Comparison of ENCODE assay signal across 9 mouse cellular contexts in genomic region chr4:34616146-34616545, GRCm38 (mm10). TPM values are rescaled to one million over a fixed set of nuclear protein-coding genes. Genes with fewer than 3 reads are reported as not detected.
DNase-seq lines count a peak whose midpoint lies in the region; ATAC-seq and TF ChIP-seq lines count a peak whose summit lies in the region.
"Had no signal": no experiment of that assay in that cellular context is flagged by ENCODE, and none has a peak within 500 bp of the region (broad histone marks: within the 10 kb centered on the region; RNA-seq: fewer than 3 reads in every experiment).

No protein-coding gene starts in this region.

- ATAC-seq in heart, postnatal 0 days (ENCODE audit: insufficient read depth, low read depth), result no peak
- no peak for ATAC-seq in embryonic facial prominence, embryonic 12.5 days (ENCODE audit: insufficient number of reproducible peaks, insufficient read depth, low FRiP score, low TSS enrichment)
- no peak for ATAC-seq in midbrain, postnatal 0 days (ENCODE audit: low FRiP score)

- WGBS in heart, postnatal 0 days, result 86% methylated on average over 8 of the region's 8 CpGs
- WGBS in embryonic facial prominence, embryonic 12.5 days, result 78% methylated on average over 8 of the region's 8 CpGs
- WGBS in midbrain, postnatal 0 days, result 51% methylated on average over 8 of the region's 8 CpGs

- peak overlapping the region; percentile 72 for H3K4me2 ChIP-seq in heart, postnatal 0 days (ENCODE audit: low read depth, low read length)
- H3K4me2 ChIP-seq in embryonic facial prominence, embryonic 12.5 days (replicated peaks), result peak overlapping the region; percentile 92
- H3K4me2 ChIP-seq in midbrain, postnatal 0 days (ENCODE audit: low read depth, low read length, poor library complexity, severe bottlenecking), result peak overlapping the region; percentile 82

- H3K36me3 ChIP-seq in heart, postnatal 0 days (replicated peaks; ENCODE audit: control insufficient read depth, insufficient read depth, low read length), result no peaks in the 10 kb centered on the region
- H3K36me3 ChIP-seq in embryonic facial prominence, embryonic 12.5 days, result 0 out of 2 replicates have a peak, but pooled peaks cover 10% of the 10 kb centered on the region
- no peaks in the 10 kb centered on the region for H3K36me3 ChIP-seq in midbrain, postnatal 0 days (ENCODE audit: insufficient read depth, low read length)

- DNase-seq in heart, postnatal 0 days (ENCODE audit: low spot score), result no peak
- no peak for DNase-seq in heart, postnatal 10 days
- peak; percentile 57 for DNase-seq in kidney, adult 9 months
- no peak for DNase-seq in midbrain, postnatal 0 days (ENCODE audit: low spot score)
- no peak for DNase-seq in yolk sac, embryonic 10.5 days (ENCODE audit: low spot score)
- DNase-seq in spleen, adult 18-20 months, result no peak
- no peak for DNase-seq in adrenal gland, adult 8-10 months
- DNase-seq: gastrocnemius, postnatal 10 days had no signal

- H3K27ac ChIP-seq in heart, postnatal 0 days (ENCODE audit: low read depth), result no peak overlapping the region
- no peak overlapping the region for H3K27ac ChIP-seq in embryonic facial prominence, embryonic 12.5 days
- no peak overlapping the region; the same call in 1 of the 2 replicates for H3K27ac ChIP-seq in midbrain, postnatal 0 days (ENCODE audit: low read depth, low read length)

- intact Hi-C loops in heart, postnatal 10 days (cut with DNase I), result loop anchor here (5.0 kb wide), 1 partner anchor 54 kb away; no protein-coding TSS in a partner anchor

- TF ChIP-seq EP300 in heart, postnatal 0 days (IDR thresholded peaks at IDR 0.05; ENCODE audit: low read depth), result no peak

- no peaks in the 10 kb centered on the region for H3K9me3 ChIP-seq in heart, postnatal 0 days (replicated peaks; ENCODE audit: control insufficient read depth, low read length)
- no peaks in the 10 kb centered on the region for H3K9me3 ChIP-seq in embryonic facial prominence, embryonic 12.5 days
- no peaks in the 10 kb centered on the region for H3K9me3 ChIP-seq in midbrain, postnatal 0 days (ENCODE audit: low read length)

- no peaks in the 10 kb centered on the region for H3K27me3 ChIP-seq in heart, postnatal 0 days (ENCODE audit: control insufficient read depth, insufficient read depth, low read length)
- H3K27me3 ChIP-seq in embryonic facial prominence, embryonic 12.5 days, result no peaks in the 10 kb centered on the region
- H3K27me3 ChIP-seq in midbrain, postnatal 0 days (ENCODE audit: insufficient read depth, low read length), result no peaks in the 10 kb centered on the region

- no peak for TF ChIP-seq CTCF in heart, postnatal 0 days (IDR thresholded peaks at IDR 0.05; ENCODE audit: low read depth)
- TF ChIP-seq CTCF in midbrain, postnatal 0 days (IDR thresholded peaks at IDR 0.05), result no peak

- H3K4me3 ChIP-seq in heart, postnatal 0 days (ENCODE audit: low read depth, low read length), result no peak overlapping the region
- H3K4me3 ChIP-seq in embryonic facial prominence, embryonic 12.5 days, result peak overlapping the region; percentile 83; the same call in 1 of the 2 replicates
- peak overlapping the region; percentile 67 for H3K4me3 ChIP-seq in midbrain, postnatal 0 days (ENCODE audit: low read depth, low read length)

- H3K4me1 ChIP-seq in heart, postnatal 0 days (ENCODE audit: control insufficient read depth, insufficient read depth), result peaks cover 22% of the 10 kb centered on the region
- peaks cover 16% of the 10 kb centered on the region for H3K4me1 ChIP-seq in embryonic facial prominence, embryonic 12.5 days
- peaks cover 13% of the 10 kb centered on the region for H3K4me1 ChIP-seq in midbrain, postnatal 0 days (ENCODE audit: insufficient read depth, low read length)

- no peak overlapping the region for H3K9ac ChIP-seq in heart, postnatal 0 days (replicated peaks; ENCODE audit: low read depth, low read length)
- no peak overlapping the region for H3K9ac ChIP-seq in embryonic facial prominence, embryonic 12.5 days
- peak overlapping the region; percentile 71 for H3K9ac ChIP-seq in midbrain, postnatal 0 days (replicated peaks; ENCODE audit: low read length, poor library complexity, severe bottlenecking)

RNA-seq across cellular contexts. Expression of gene Rars2, which starts 1.4 kb away (rescaled TPM):
- 19.4 and 93.2 TPM in 2 replicates for total RNA-seq in heart, postnatal 0 days (2014; rRNA removed; ENCODE audit: low replicate concordance)
- 49.7 and 51.2 TPM in 2 replicates for polyA plus RNA-seq in heart, postnatal 0 days (2015; fragmentation: Nextera tagmentation; extraction: Ambion mirVana)
- total RNA-seq in heart, postnatal 10 days (2021), result 10 to 100 TPM; 28.0 to 32.5 TPM
- polyA plus RNA-seq in embryonic facial prominence, embryonic 12.5 days (2016; fragmentation: Nextera tagmentation; extraction: Ambion mirVana), result 71.3 and 73.5 TPM in 2 replicates
- 24.1 and 26.7 TPM in 2 replicates for total RNA-seq in midbrain, postnatal 0 days (2014; rRNA removed)
- 43.0 and 44.9 TPM in 2 replicates for polyA plus RNA-seq in midbrain, postnatal 0 days (2015; fragmentation: Nextera tagmentation; extraction: Ambion mirVana)
- total RNA-seq in adrenal gland, adult 8-10 months (2022), result 10 to 100 TPM; 29.7 to 38.4 (median 35.2) TPM

RNA-seq across cellular contexts. Expression of gene Orc3, which starts 1.4 kb away (rescaled TPM):
- 41.0 and 47.8 TPM in 2 replicates for total RNA-seq in heart, postnatal 0 days (2014; rRNA removed; ENCODE audit: low replicate concordance)
- polyA plus RNA-seq in heart, postnatal 0 days (2015; fragmentation: Nextera tagmentation; extraction: Ambion mirVana), result 50.0 and 51.4 TPM in 2 replicates
- total RNA-seq in heart, postnatal 10 days (2021), result 10 to 100 TPM; 42.0 to 43.9 TPM
- polyA plus RNA-seq in embryonic facial prominence, embryonic 12.5 days (2016; fragmentation: Nextera tagmentation; extraction: Ambion mirVana), result 105 and 111 TPM in 2 replicates
- total RNA-seq in midbrain, postnatal 0 days (2014; rRNA removed), result 57.2 and 76.1 TPM in 2 replicates
- 61.3 and 65.0 TPM in 2 replicates for polyA plus RNA-seq in midbrain, postnatal 0 days (2015; fragmentation: Nextera tagmentation; extraction: Ambion mirVana)
- 10 to 100 TPM; 58.4 to 78.6 (median 70.1) TPM for total RNA-seq in adrenal gland, adult 8-10 months (2022)
